Mouse (Mus musculus) C2C12 (cell line): ENCODE measurements at regions not wholly inside any gene's neighbourhood (a gene's known extent, or its start where the extent isn't known, plus 50 kb on each side); places are given as distances from the start of the nearest gene placed in this dataset.

Experiments used
- CEBPB ChIP-seq: IDR thresholded peaks from one replicate; pipeline ENCODE4 v1.6.1; 2011; ENCODE audit warnings: low read depth, mild to moderate bottlenecking, control low read depth, moderate library complexity
- CTCF ChIP-seq: IDR thresholded peaks from one replicate; pipeline ENCODE4 v1.5.1; 2011; ENCODE audit not compliant: control insufficient read depth, insufficient read depth, insufficient read length
- MAX ChIP-seq: IDR thresholded peaks from one replicate; pipeline ENCODE4 v1.6.1; 2011; ENCODE audit warnings: mild to moderate bottlenecking, control low read depth
- MYOG ChIP-seq: IDR thresholded peaks from one replicate; pipeline ENCODE4 v1.6.1; 2011; ENCODE audit not compliant: control insufficient read depth, insufficient read length; ENCODE audit errors: extremely low read depth
- USF1 ChIP-seq: IDR thresholded peaks from one replicate; pipeline ENCODE4 v1.6.1; 2011; ENCODE audit warnings: low read depth, mild to moderate bottlenecking, control low read depth, moderate library complexity

- TF ChIP-seq CTCF (no peak), MAX (no peak), CEBPB (no peak), USF1 (no peak), MYOG (no peak)
Measured at GRCm38 (mm10) chr7:73670598-73670997, 69.5 kb upstream of the Fam174b start.
